Comparison of ENCODE assay signal across 23 mouse cellular contexts in genomic region chr13:85159971-85160370, GRCm38 (mm10). TPM values are rescaled to one million over a fixed set of nuclear protein-coding genes. Genes with fewer than 3 reads are reported as not detected.
A peak's percentile ranks its signal among the peaks of the same experiment; 100 is the strongest.
DNase-seq lines count a peak whose midpoint lies in the region; ATAC-seq and TF ChIP-seq lines count a peak whose summit lies in the region.
"Had no signal": no experiment of that assay in that cellular context is flagged by ENCODE, and none has a peak within 500 bp of the region (broad histone marks: within the 10 kb centered on the region; RNA-seq: fewer than 3 reads in every experiment).

No protein-coding gene starts in this region.

- TF ChIP-seq EP300 in liver, postnatal 0 days (IDR thresholded peaks at IDR 0.05; ENCODE audit: low read depth): no peak

- no peaks in the 10 kb centered on the region for H3K36me3 ChIP-seq in liver, postnatal 0 days (replicated peaks; ENCODE audit: insufficient read depth, low read length)
- no peaks in the 10 kb centered on the region for H3K36me3 ChIP-seq in liver, embryonic 13.5 days
- H3K36me3 ChIP-seq in kidney, embryonic 16.5 days (ENCODE audit: insufficient read depth, low read length): no peaks in the 10 kb centered on the region
- H3K36me3 ChIP-seq: embryonic facial prominence, embryonic 15.5 days; forebrain, embryonic 15.5 days; G1E; heart, embryonic 15.5 days; hindbrain, embryonic 13.5 days had no signal

- H3K27me3 ChIP-seq in liver, postnatal 0 days (ENCODE audit: insufficient read depth, low read length): no peaks in the 10 kb centered on the region
- H3K27me3 ChIP-seq in liver, embryonic 13.5 days: no peaks in the 10 kb centered on the region
- no peaks in the 10 kb centered on the region for H3K27me3 ChIP-seq in kidney, embryonic 16.5 days (ENCODE audit: insufficient read depth, low read length)
- H3K27me3 ChIP-seq: embryonic facial prominence, embryonic 15.5 days; forebrain, embryonic 15.5 days; heart, embryonic 15.5 days; hindbrain, embryonic 13.5 days had no signal

- DNase-seq in liver: peak; percentile 8
- no peak for DNase-seq in liver, postnatal 0 days
- peak; percentile 11 for DNase-seq in liver, embryonic 13.5 days
- DNase-seq in lung, postnatal 36 days: no peak
- no peak for DNase-seq in gastrocnemius, adult 18-20 months (ENCODE audit: low spot score)
- DNase-seq: adrenal gland, postnatal 14 days; B cell, adult 2 months; cerebellum, adult 2 months; cerebellum, postnatal 10 days; gastrocnemius, postnatal 14 days; heart, adult 2 months; heart, postnatal 14 days had no signal

- no peak overlapping the region for H3K27ac ChIP-seq in liver, postnatal 0 days (ENCODE audit: low read depth)
- no peak overlapping the region for H3K27ac ChIP-seq in liver, embryonic 13.5 days
- H3K27ac ChIP-seq in kidney, embryonic 16.5 days (ENCODE audit: low read length): no peak overlapping the region
- H3K27ac ChIP-seq: embryonic facial prominence, embryonic 15.5 days; forebrain, embryonic 15.5 days; heart, adult 2 months; heart, embryonic 15.5 days; hindbrain, embryonic 13.5 days; hindbrain, postnatal 0 days had no signal

- no peak overlapping the region for H3K4me3 ChIP-seq in liver, postnatal 0 days (ENCODE audit: low read depth, low read length)
- H3K4me3 ChIP-seq in liver, embryonic 13.5 days (replicated peaks): no peak overlapping the region
- no peak overlapping the region for H3K4me3 ChIP-seq in kidney, embryonic 16.5 days (ENCODE audit: low read length)
- H3K4me3 ChIP-seq: embryonic facial prominence, embryonic 15.5 days; erythroblast, embryonic 14.5 days; forebrain, embryonic 15.5 days; heart, adult 2 months; heart, embryonic 15.5 days; hindbrain, embryonic 13.5 days had no signal

- no peak for TF ChIP-seq CTCF in liver, postnatal 0 days (IDR thresholded peaks at IDR 0.05; ENCODE audit: low read depth)

- WGBS in liver, postnatal 0 days (ENCODE audit: insufficient replicate concordance): 57% methylated on average over 2 of the region's 2 CpGs
- 34% methylated on average over 2 of the region's 2 CpGs for WGBS in liver, embryonic 13.5 days (ENCODE audit: insufficient replicate concordance)
- 75% methylated on average over 2 of the region's 2 CpGs for WGBS in kidney, embryonic 16.5 days

- no peak for ATAC-seq in liver, postnatal 0 days
- ATAC-seq in liver, embryonic 13.5 days (ENCODE audit: low read depth): peak; percentile 73; the same call in 1 of the 2 replicates
- 0 out of 2 replicates have a peak, but pooled peaks have one; percentile 46 for ATAC-seq in megakaryocyte progenitor cell, adult 5-6 weeks (replicated peaks; ENCODE audit: poor library complexity)
- ATAC-seq in kidney, embryonic 16.5 days (ENCODE audit: low FRiP score, low TSS enrichment): no peak
- ATAC-seq: CD4-positive, CD25-positive, alpha-beta regulatory T cell, adult 4 months; forebrain, embryonic 15.5 days; hindbrain, postnatal 0 days had no signal

- no peaks in the 10 kb centered on the region for H3K9me3 ChIP-seq in liver, postnatal 0 days (ENCODE audit: low read length)
- no peaks in the 10 kb centered on the region for H3K9me3 ChIP-seq in liver, embryonic 13.5 days (replicated peaks)
- no peaks in the 10 kb centered on the region for H3K9me3 ChIP-seq in kidney, embryonic 16.5 days (ENCODE audit: low read length)
- H3K9me3 ChIP-seq: embryonic facial prominence, embryonic 15.5 days; forebrain, embryonic 15.5 days; G1E; heart, embryonic 15.5 days; hindbrain, embryonic 13.5 days had no signal

- H3K9ac ChIP-seq in liver, postnatal 0 days (replicated peaks): no peak overlapping the region
- H3K9ac ChIP-seq in liver, embryonic 13.5 days: no peak overlapping the region
- H3K9ac ChIP-seq in kidney, embryonic 16.5 days (replicated peaks; ENCODE audit: low read length): no peak overlapping the region
- H3K9ac ChIP-seq: embryonic facial prominence, embryonic 15.5 days; forebrain, embryonic 15.5 days; heart, embryonic 15.5 days; hindbrain, embryonic 13.5 days had no signal

- no peaks in the 10 kb centered on the region for H3K4me1 ChIP-seq in liver, postnatal 0 days (ENCODE audit: insufficient read depth)
- H3K4me1 ChIP-seq in liver, embryonic 13.5 days (replicated peaks): peaks cover 3% of the 10 kb centered on the region; the same call in 1 of the 2 replicates
- H3K4me1 ChIP-seq in kidney, embryonic 16.5 days (ENCODE audit: insufficient read depth, low read length): no peaks in the 10 kb centered on the region
- H3K4me1 ChIP-seq: embryonic facial prominence, embryonic 15.5 days; heart, embryonic 15.5 days; hindbrain, embryonic 13.5 days had no signal

- no peak overlapping the region for H3K4me2 ChIP-seq in liver, postnatal 0 days (ENCODE audit: low read depth, low read length)
- H3K4me2 ChIP-seq in liver, embryonic 13.5 days: no peak overlapping the region
- no peak overlapping the region for H3K4me2 ChIP-seq in kidney, embryonic 16.5 days (replicated peaks; ENCODE audit: low read depth, low read length)
- H3K4me2 ChIP-seq: embryonic facial prominence, embryonic 15.5 days; forebrain, embryonic 15.5 days; heart, embryonic 11.5 days; heart, embryonic 15.5 days; hindbrain, embryonic 13.5 days had no signal

RNA-seq across cellular contexts. Expression of gene Ccnh, which starts 29.2 kb away (rescaled TPM):
- 40.1 and 42.3 TPM in 2 replicates for polyA plus RNA-seq in liver, postnatal 0 days (2015; fragmentation: Nextera tagmentation; extraction: Ambion mirVana)
- polyA plus RNA-seq in liver, embryonic 13.5 days (2015; fragmentation: Nextera tagmentation; extraction: Ambion mirVana): 66.4 and 79.4 TPM in 2 replicates
- total RNA-seq in megakaryocyte progenitor cell, adult 5-6 weeks (2015): 96.0 and 97.2 TPM in 2 replicates
- 74.7 and 86.6 TPM in 2 replicates for total RNA-seq in megakaryocyte progenitor cell, adult 5-6 weeks (2017)
- polyA plus RNA-seq in kidney, embryonic 16.5 days (2015; fragmentation: Nextera tagmentation; extraction: Ambion mirVana): 83.0 and 87.6 TPM in 2 replicates
- 10 to 100 TPM; 20.8 to 22.3 TPM for total RNA-seq in gastrocnemius, adult 18-20 months (2021)

Comparison
In these comparisons a context has a peak if more than half of its experiments do, and no peak if none do; other contexts are left out.
1. DNase-seq: peak in liver (single experiment) and liver, embryonic 13.5 days (single experiment); none in liver, postnatal 0 days (single experiment), lung, postnatal 36 days (single experiment) and gastrocnemius, adult 18-20 months (single experiment).
2. ATAC-seq: peak in liver, embryonic 13.5 days (single experiment) and megakaryocyte progenitor cell, adult 5-6 weeks (single experiment); none in liver, postnatal 0 days (single experiment) and kidney, embryonic 16.5 days (single experiment).